Mouse (Mus musculus): ENCODE results near the gene Fabp6.
A peak's percentile ranks its signal among the peaks of the same experiment; 100 is the strongest.

Gene Fabp6

GRCm38 (mm10) chr11:43589530-43590072, 11.7 kb downstream of the Fabp6 start:
- DNase-seq (ENCODE audit: low read depth) = no peak

- peak; percentile 13 for DNase-seq (ENCODE audit: low read depth)
Observed at GRCm38 (mm10) chr11:43586324-43587090, 14.8 kb downstream of the Fabp6 start, which contains the start of gene 4933415A04Rik. Gene 4933415A04Rik, plus strand, starts transcription at chr11:43587040.

GRCm38 (mm10) chr11:43585211-43586005, 15.9 kb downstream of the Fabp6 start:
- no peak for DNase-seq (ENCODE audit: low read depth)

- DNase-seq (ENCODE audit: low read depth) = no peak
Observed at GRCm38 (mm10) chr11:43577713-43578478, 23.4 kb downstream of the Fabp6 start.

DNA sequence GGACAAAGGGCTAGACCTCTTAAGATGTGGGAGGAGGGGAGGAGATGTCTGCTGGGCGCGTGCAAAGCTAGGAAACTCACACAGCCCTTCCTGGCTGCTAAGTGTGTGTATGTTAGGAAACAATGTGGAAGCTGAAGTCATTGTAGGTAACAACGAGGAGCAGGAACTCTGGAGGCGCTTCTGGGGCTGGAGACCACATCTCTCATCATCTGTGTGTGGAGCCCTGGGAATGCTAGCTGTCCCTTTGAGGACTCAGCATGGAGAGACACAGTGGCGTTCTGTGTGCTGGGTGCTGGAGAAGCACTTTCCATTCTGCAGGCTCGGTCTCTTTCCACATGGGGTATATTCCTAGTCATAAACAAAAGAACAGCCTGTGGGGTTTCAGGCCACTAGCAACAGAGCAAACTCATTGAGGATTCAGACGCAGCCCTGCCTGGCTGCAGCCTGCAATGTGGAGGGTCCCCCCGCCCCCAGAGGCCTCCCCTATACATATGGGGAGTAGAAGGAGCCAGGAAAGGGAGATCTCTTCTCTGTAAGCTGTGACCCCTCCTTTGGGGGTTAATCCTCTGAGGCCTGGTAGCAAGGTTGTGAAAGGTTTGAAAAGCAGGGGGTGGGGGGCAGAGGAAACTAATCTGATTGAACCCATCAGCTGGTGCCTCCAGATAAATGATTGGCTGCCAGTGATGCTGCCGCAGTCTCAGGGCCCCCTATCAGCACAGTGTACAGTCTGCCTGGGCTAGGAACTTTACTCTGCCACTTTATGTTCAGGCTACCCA, 25.8 kb downstream of the Fabp6 start:
- no peak for DNase-seq (ENCODE audit: low read depth)

GRCm38 (mm10) chr11:43575061-43575375, 26.3 kb downstream of the Fabp6 start:
- DNase-seq (ENCODE audit: low read depth) = no peak

DNA sequence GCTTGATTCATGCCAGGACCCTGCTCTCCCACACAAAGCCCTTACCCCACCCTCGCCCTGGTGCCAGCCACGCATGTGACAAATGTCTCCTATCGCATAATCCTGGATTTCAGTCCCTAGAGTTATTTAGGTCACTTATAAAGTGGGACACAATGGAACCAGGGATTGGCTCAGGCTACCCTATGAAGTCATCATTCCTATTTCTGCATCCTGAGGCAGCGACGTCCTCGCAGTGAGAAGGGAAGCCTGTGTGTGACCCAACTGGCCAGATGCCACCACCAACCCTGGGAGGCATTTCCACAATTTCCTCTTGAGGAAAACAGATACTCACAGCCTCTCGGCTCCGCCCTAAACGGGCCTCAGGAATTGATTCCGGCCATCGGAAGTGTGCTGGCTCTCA, 31.7 kb downstream of the Fabp6 start:
- DNase-seq (ENCODE audit: low read depth) = no peak

DNA sequence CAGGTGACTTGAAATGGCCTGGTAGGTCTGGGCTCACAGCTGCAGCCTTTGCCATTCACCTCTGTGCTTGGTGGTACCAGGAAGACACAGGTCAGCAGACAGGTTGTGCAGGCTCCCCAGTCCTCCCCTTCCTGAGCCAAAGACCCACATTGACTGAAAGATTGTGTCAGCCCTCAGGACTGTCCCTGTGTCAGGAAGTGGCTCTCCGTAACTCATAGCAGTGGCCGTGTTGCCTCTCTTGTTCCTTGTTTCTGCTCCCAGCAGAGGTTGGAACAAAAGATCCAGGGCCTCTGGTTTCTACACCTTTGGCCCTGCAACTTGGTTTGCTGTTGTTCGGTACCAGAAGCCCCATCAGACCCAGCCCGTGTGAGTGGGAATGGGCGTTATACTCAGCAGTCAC, 32.2 kb downstream of the Fabp6 start:
- no peak for DNase-seq (ENCODE audit: low read depth)

DNA sequence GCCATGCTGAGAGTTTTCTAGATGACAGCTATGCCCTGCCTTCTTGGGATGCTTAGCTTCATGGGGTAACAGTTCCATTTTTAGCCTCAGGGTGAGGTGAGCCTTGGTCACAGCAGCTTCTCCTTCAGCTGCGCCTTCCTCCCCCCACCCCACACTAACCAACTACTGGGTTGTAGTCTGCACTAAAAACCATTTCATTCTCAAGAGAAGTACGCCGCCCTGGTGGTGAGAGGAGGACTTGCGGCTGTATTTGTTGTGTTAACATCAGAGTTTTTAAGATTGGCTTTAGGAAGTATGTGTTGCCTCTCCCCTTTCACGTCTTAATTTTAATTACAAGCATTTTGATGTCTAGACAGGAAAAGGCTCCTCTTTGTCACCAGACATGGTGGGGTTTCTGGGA, 33.1 kb downstream of the Fabp6 start:
- DNase-seq (ENCODE audit: low read depth) = no peak

DNA sequence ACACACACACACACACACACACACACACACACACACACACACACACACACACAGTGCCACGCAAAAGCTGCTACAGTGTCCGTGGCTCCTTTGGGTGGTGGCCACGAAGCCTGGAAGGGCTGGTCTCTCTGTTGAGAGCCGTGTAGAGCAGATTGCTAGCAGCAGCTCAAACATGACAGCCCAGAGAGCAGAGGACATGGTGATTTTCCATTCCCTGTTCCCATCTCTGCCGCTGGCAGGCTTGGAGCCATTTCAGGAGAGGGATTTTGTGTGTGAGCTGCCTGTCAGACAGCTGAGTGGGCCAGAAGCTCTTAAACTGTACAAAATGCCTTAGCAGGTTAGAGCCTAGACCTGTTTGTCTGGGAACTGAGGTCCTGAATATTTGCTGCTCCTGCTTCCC, 34.6 kb downstream of the Fabp6 start:
- no peak for DNase-seq (ENCODE audit: low read depth)

- DNase-seq (ENCODE audit: low read depth) = no peak
Observed at GRCm38 (mm10) chr11:43565852-43566251, 35.5 kb downstream of the Fabp6 start.

DNA sequence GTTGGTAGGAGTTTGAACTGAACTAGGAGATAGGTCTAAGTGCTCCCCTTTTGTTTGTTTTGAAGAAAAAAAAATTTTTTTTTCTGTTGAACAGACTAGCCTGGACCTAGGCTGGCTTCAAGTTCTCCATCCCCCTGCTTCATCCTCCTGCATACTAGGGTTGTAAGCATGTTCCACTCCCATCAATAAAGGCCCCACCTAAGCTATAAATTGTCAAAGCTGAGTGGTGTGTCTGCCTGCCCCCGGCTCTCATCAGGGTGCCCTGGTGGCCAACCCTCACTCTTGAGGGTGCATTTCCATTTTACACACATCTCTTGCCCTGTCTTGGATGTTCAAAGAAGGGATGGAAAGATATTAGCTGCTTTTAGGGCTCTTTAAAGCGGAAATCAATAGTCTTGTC, 35.9 kb downstream of the Fabp6 start:
- DNase-seq (ENCODE audit: low read depth) = no peak

DNA sequence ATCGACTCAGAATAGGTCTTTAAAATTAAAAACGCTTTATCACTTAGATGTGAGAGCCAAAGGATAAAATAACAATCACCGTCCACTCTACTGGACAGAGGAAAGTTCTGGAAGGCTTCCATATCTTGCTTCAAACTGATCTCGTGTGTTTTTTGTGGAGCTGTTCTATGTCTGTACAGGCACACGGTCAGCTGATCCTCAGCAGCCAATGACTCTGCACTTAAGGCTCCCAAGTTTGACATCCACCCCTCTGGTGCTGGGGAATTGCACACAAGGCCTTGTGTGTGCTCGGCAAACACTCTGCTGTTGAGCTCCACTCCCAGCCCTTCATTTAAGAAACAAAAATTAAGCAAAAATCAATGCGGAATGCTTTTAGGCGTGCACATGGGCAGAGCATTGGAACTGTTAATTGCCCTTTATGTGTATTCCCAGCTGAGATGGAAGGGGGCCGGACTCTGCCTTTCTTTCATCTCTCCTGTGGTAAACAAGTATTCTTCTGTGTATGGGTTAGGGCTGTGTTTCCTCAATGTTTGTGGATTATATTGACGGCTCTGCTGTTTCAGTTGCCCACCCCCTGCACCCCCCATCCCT, 37.6 kb downstream of the Fabp6 start:
- DNase-seq (ENCODE audit: low read depth) = no peak

GRCm38 (mm10) chr11:43559515-43560292, 41.6 kb downstream of the Fabp6 start:
- DNase-seq (ENCODE audit: low read depth) = no peak

- DNase-seq (ENCODE audit: low read depth) = no peak
Observed at GRCm38 (mm10) chr11:43556538-43556937, 44.8 kb downstream of the Fabp6 start.

- DNase-seq (ENCODE audit: low read depth) = no peak
Observed at GRCm38 (mm10) chr11:43552675-43553074, 48.7 kb downstream of the Fabp6 start.

DNA sequence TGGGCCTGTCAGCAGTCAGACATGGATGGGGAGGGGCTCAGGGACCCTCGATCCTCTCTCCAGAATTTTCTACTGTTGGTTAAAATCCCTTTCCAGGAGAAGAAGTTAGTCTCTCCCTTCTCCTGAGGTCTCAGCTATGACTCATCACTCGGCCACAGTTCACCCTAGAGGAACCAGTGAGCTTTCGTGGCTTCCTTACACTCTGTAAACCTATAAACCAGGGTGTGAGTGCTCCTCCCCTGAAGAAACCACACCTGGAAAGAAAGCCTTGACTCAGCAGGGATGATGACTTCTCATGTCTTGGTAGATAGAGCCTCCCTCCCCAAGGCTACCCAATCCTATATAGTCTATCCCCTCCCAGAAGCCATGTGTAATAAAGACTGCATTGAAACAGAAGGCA, 49.6 kb downstream of the Fabp6 start:
- no peak for DNase-seq (ENCODE audit: low read depth)

GRCm38 (mm10) chr11:43549701-43550100, 51.6 kb downstream of the Fabp6 start:
- peak; percentile 26 for DNase-seq (ENCODE audit: low read depth)

DNA sequence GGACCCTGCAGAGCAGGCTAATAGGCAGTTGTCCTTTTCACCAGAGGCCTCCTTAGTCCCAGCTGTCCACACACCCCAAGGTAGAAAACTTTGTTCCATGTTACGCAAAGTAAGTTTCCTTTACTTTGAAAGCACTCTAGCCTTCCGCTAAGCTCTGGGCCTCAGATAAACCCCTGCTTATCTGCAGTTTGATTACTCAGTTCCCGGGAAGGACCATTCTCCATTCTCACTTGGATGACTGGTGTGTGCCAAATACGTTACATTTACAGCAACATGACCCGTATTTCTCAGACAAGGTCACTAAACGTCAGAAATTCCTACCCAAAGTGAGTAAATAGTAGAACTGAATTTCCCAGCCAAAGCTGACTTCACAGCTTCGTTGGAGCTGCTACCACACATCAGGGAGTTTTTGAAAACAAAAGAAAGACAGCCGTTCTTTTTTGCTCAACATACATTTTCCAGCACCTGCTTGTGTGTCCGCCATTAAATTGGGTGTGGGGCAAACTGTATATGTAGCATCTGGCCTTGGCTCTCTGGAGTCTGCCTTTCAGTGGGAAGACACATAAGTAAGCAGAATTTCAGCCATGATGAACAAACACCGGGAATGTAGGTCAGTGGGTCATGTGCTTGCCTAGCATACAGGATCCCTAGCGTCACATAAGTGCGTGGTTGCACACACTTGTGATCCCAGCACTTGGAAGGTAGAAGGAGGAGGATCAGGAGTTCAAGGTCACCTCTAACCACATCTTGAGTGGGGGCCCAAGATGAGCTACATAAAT, 52.5 kb downstream of the Fabp6 start:
- DNase-seq (ENCODE audit: low read depth) = no peak

- no peak for DNase-seq (ENCODE audit: low read depth)
Observed at GRCm38 (mm10) chr11:43548148-43548547, 53.2 kb downstream of the Fabp6 start.
